Mouse (Mus musculus) skeletal muscle tissue, adult 2 months (tissue): ENCODE results near the gene Col18a1.
"Not testable (repeated sequence)": the region's sequence is repeated elsewhere in the genome, so short reads cannot be mapped to it uniquely, and the experiment has no call there.

Experiments used
- DNase-seq: peaks from one replicate; pipeline ENCODE4 v3.0.0-alpha.2; 2012; ENCODE audit warnings: low read depth, low spot score

The Col18a1 gene

DNA sequence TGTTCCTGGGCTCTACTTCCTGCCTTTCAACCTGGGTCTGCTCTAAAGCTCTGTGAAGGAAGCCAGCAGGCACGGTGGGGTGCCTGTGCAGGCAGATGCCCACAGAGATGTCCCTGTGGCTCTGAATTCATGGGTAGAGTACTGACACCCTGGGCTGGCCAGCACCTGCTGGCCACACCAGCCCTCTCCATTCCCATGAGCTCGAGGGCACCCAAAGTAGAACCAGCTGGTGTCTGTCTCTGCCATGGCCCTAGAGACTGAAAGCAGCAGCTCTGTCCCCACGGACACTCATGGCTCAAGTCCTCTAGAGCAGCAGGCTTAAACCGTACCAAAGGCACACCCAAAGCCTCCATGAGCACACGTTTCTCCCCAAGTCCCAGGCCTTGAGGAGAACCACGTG is 30.1 kb downstream of the Col18a1 start:
- no peak for DNase-seq

DNA sequence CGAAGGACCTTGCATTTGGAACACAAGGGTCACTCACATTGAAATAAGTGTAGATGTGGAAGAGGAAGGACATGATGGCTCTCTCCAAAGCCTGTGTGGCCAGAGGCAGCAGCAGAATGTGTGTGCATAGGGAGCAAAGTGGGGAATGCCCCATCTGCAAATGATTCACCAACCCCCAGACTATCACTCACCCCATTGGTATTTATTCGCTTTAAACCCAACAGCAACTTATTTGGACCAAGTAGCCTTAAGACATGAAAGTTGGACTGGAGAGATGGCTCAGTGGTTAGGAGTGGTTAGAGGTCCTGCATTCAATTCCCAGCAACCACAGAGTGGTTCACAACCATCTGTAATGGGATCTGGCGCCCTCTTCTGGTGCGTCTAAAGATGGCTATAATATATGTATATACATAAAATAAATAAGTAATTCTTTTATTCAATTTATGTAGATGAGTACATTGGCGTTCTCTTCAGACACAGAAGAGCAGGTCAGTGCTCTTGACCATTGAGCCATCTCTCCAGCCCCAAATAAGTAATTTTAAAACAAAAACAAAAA is 31.0 kb downstream of the Col18a1 start:
- no peak for DNase-seq

DNA sequence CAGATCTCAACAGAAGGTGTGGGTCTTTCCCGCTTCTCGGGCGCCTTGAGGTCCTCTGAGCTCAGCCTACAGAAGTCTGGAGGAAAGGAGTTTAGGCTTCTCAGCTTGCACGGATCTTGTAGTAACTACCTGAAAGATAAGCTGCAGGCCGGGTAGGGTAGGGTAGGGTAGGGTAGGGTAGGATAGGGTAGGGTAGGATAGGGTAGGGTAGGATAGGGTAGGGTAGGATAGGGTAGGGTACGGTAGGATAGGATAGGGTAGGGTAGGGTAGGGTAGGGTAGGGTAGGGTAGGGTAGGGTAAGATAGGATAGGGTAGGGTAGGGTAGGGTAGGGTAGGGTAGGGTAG is 31.6 kb downstream of the Col18a1 start:
- DNase-seq, result not testable (repeated sequence)

DNA sequence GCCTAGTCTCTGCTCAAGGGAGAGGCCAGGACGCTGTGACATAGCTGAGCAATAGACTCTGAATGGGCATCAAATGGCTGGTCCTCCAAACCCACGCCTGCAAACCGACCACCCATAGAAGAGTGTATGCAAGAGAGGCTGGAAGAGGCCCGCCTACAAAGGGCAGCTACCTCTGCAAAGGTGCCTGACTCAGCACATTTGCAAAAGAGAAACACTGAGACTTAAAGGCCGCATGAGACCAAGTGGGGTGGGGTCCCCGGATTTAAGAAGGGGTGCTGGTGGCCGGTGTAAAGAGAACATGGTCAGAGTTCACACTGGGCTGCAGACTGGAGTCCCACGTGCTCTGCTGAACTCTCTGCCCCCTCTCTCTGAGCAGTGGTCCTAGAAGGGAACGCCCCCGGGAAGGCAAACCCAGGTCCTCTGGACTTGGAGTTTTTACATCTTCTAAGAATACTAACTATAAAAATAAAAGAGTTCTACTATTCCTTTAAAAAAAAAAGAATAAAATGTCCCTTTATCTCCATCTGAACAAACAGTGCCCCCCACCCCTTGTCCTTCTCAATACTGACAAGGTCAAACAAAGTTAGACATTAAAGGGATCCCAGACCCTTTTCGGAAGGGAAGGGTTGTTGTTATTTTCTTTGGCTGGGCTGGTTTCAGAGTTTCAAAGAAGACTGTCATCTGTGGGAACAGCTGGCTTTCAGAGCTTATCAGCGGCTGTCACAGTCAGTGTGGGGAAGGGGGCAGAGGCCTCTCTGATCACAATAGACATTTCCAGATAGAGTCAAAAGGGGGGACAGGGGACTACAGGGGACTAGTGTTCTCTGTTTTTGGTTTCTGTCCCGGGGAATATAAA is 32.2 kb downstream of the Col18a1 start:
- no peak for DNase-seq

DNA sequence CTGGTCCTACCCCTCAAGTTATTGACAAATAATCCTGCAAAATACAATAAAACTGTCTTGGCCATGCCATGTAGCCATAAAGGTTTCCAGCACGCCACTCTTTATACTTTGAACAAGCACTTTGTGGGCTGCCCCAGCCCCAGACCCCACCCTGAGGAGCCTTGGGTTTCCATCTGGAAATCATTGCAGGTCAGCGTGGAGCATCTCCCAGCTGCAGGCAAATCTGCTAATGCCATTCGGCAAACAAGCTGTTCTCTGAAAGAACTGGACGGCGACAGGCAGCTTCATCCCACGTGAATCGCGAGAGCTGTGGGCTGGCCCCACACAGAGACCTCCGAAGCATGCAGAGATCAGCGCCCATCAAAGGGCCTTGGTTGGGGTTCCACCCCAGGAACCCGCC is 34.2 kb downstream of the Col18a1 start:
- no peak for DNase-seq

DNA sequence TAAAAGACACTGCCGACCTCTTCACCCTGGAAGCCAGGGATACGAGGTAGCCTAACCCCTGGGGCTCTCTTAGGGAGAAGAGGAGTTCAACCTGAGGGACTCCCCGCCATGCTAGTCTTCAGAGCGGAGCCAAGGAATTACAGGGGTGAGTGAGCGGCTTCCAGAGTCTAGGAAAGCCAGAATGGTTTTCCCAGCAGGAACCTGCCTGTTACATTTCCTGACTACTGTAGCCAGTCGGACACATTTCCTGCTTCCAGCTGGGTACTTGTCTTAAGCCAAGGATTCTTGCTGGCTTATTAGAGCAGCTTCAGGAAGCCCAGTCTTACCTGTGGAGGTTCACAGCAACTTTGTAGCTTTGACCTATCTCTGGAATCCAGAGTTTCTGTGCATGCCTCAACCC is 34.8 kb downstream of the Col18a1 start:
- DNase-seq, result no peak

DNA sequence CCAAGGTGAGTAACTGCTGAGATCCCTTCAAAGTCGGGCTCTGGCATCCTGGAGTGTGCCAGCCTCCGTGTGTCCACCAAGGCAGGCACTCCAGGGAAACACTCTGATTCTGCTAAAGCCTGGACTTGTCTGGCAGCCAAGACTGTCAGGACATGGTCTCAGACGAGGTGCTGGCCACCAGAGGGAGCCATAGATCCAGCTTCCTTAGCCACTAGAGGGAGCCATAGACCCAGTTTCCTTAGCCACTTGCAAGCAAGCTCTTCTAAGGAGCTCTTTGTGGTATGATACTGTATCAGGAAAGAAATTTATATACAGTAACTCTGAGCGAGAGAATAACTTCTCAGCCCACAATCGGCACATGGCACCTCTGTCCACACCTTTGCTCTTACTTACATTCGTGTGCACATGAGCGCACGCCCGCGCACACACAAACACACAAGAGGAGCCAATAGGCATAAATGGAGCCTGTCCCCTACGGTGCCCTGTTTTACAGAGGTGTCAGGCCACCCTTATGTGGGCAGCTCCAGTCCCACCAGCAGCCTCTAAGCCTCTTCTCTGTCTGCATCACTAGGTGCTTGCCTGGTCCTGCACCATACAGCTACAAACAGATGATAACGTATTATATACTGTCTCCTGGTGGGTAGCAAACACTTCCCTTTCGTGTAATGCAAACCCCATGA is 35.6 kb downstream of the Col18a1 start:
- peak; percentile 92 for DNase-seq

DNA sequence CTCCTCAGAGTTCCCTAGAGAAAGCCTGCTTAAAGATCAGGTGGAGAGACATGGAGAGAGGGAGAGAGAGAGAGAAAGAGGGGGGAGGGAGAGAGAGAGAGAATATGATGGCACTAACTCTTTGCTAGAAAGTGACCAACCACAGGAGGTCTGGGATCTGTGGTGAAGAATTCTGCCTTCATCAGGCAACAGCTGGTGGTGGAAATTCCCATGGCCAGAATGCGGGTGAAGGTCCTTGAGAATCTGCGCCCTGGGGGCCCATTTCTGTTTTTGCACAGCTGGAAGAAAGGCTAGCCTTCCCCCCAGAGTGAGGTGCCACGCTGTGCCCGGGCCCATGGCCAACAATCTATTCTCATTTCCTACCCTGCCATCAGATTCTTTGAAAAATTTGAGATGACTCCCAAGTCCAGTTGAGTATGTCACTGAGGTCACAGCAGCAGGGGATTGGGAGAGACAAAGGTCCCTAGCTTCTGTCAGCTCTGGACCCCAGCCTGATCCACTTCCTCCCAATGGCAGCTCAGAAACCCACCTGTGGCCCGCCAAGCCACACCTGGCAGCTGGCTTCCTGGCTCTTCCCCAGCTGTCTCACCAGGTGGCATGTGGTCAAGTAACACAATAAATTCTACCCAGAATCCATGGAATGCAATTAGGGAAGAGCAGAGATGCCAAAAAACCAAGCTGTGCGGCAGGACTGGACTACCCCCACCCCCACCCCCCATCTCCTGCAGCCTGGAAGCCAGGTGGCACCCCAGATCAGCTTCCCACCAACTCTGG is 36.5 kb downstream of the Col18a1 start:
- no peak for DNase-seq

DNA sequence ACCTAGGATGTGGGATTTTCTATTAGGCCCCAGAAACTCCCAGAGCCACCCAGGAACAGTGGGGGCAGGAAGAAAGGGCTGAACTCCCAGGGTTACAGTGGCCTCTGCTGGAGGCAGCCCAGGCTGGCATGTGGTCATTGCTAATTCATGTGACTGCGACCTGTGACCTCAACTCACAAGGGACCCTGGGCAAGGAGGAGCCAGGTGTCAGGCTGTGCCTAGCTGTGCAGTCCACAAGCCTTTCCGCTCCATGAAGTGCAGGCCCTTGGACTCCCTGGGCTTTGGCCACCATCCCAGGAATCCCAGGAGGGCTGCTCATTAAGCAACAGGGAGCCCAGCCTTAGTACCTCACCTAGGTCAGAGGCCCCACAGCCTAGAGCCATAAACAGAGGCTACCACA is 38.4 kb downstream of the Col18a1 start:
- DNase-seq, result no peak

DNA sequence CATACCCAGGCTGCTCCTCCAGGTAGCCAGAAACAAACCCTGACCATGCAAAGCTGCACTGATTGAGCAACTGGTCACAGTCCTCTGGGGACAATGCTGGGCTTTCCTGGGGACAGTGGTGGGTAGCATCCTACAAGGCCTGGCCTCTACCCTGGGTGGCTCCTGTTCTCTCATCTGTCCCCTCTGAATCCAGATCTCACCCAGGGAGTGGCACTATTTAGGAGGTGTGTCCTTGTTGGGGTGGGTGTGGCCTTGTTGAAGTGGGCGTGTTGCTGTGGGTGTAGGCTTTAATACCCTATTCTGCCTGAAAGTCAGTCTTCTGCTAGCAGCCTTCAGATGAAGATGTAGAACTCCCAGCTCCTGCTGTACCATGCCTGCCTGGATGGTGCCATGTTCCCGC is 39.8 kb downstream of the Col18a1 start:
- DNase-seq, result no peak

DNA sequence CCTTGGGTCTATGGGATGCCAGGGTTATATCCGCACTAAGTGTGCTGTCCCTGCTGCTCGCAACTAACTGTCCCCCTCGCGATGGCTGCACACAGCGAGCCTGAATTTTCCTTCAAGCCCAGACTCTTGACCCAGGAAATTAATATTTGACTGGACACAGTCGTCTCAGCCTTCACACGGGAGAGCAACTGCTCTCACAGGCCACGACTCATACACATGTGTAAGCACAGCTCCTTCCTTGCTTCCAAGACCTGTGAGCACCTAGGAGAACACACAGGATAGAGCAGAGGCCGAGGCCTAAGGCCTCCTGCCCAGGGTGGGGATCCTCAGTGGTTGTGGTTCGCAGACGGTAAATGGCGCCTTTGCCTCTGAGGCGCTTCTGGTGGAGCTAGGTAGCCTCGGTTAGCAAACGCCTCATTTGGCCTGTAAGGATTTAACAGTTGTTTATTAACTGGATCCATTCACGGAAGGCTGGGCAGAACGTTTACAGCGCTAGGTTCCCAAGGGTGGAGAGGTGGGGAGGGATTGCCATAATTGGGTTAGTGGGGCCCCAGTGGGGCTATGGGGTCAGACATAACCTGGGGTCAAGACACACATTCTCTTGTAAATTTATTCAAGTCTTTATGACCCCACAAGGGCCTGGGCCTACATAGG is 41.1 kb downstream of the Col18a1 start:
- DNase-seq, result no peak

DNA sequence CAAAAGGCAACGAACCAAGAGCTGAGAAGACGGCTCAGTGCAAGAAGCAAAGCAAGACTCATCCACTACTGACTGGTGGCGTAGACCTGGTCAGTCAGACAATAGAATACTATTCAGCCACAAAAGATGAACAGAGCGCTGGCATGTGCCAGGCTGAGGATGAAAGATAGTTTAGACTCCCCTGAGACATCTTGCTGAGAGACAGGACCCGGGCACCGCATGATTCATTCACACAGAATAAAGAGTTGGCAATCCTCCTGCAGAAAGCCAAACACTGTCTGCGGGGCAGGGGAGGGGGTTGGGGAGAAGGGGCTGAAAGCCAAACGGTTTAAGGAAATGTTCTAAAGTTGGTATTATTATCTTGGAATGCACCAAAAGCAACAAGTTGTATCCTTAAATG is 42.4 kb downstream of the Col18a1 start:
- no peak for DNase-seq

DNA sequence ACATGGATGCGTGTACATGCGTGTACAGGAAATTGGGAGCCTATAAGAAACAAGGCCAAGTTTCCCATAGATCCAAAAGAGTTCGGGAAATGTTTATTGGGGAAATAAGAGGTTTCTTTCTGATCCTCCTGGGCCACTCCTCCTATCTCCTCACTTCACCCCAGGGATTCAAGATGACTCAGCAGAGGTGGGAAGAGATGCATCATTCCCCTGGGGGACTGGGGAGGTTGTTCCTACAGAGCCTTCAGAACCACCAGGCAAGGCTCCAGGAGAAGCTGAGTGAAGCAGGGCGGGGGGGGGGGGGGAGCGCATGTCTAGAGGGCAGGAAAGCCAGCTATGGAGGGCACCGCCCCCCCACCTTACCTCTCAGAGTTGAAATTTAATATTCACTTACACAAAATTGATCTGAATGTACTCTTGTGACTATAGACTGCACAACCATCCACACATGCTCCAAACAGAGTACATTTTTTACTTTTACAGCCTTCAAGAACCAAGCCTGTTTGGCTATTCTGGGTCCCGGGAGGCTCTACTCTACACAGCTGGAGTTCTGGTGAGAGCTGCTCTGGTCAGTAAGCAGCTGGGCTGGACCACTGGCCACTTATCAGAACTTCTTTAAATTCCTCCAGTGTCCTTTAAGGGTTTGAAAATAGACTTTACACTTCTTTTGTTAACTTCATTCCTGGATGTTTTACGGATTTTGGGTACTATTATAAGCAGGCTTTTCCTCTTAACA is 44.9 kb downstream of the Col18a1 start:
- DNase-seq, result peak; percentile 44

DNA sequence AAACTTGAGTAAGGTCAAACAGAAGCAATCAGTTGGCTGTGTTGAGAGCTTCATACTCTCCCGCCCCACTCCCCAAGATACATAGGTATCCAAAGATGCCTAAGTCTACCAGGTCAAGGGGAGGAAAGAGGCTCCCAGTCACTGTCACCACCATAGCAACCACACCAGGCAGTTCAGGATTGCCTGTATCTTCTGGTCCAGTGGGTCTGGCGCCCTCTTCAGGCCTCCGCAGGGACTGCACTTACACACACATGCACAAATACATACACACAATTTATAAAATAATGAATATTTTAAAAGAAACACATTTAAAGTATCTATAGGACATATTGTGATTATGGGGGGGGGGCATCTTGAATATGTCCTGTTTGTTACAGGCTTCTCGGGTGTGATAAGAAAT is 45.8 kb downstream of the Col18a1 start:
- DNase-seq, result no peak

DNA sequence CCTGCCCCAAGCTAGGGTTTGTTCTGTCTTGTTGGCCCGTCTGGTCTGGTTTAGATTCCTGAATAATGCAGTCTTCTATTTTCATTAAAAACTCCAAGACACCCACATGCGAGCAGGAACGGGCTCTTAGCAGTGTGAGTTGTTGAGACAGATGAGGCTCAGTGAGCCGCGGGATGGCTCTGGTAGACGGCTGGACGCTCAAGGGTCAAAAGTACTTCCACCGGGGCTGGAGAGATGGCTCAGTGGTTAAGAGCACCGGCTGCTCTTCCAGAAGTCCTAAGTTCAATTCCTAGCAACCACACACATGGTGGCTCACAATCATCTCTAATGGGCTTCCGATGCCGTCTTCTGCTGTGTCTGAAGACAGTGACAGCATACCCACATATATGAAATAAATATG is 46.9 kb downstream of the Col18a1 start:
- no peak for DNase-seq

DNA sequence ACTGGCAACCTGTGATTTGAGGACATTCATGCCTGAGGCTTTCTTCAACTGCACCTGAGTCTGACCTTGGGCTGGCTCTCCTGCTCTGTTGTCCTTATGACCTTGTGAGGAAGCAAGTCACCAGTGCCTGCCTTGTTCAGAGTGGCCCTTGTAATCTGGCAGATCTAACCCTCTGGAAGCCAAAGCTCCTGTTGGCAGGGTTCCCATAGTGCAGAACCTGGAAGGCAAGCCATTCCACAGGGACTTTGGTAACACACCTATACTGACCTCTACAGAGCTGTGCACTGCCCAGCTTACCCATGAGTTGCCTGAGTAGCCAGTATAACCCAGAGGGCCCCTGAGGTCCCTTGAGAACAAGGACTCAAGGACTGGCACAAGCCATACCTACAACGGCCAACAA is 48.0 kb downstream of the Col18a1 start:
- no peak for DNase-seq

DNA sequence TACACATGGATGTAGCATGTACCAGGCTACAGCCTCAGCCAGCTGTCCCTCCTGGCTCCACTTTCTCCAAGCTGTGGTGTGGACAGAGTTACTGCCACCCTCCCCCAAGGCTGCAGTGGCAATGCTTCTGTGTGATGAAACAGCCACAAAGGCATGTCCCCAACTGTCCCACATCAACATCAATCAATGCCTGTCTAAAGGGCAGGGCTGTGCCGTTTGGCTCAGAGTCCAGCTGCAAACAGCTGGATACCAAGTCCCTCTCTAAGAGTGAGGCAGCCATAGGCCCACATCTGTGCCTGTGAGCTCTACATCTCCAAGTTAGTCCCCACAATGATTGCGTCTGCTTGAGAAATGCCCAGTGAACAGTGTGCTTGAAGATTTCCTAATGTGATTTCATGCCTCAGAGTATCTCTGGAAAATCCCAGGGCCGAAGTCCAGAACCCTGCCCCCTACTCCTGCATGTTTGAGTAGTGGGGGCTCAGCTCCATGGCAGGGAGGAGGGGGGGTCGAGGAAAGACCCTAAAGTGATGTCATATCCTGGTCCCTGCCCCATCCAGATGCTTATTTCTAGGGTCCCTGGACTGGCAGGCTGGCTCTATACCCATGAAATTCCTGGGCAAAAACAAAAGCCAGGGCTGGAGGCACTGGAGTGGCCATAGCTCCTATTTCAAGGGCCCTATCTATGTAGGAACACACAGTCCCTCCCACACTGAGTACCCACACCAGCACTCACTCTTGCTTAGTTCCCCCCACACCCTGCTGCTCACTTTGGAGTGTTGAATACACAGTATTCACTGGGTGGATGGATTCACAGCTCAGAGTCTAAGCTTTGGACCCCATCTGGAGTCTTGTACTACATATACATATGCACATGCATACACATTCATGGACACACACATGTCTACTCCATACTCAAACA is 49.6 kb downstream of the Col18a1 start:
- no peak for DNase-seq

DNA sequence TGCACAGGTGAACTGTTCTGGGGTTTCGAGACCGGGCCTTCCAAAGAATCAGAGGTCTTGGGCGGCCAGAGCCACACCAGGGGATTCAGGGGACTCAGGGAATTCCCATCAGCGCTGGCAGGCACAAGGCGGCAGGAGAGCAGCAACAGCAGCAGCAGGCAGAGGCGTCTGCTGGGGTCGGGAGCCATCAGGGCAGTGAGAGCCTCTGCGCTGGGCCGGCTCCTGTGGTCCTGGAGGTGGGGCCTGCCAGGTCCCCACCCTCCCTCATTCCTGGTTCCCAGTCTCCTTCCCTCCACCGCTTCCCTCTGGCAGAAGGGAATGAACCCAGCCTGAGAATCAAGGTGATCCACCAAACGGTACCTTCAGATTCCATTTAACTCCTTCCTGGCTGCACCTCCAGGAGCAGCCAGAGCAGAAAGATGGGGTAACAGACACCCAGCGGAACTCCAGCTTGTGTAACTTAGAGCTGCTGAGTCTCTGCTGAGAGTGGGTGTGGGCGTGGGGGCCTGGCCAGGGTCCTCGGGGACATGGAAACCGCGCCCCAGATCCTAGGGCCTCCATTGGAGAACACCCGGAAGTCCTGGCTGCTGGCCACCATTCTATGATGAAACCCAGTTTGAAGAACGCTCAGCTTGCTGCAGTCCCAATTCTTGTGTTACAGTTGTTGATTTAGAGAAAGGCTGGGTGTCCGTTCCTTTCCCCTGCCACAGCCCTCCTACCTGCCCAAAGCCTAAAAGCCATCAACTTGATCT is 52.7 kb downstream of the Col18a1 start:
- DNase-seq, result peak; percentile 74

DNA sequence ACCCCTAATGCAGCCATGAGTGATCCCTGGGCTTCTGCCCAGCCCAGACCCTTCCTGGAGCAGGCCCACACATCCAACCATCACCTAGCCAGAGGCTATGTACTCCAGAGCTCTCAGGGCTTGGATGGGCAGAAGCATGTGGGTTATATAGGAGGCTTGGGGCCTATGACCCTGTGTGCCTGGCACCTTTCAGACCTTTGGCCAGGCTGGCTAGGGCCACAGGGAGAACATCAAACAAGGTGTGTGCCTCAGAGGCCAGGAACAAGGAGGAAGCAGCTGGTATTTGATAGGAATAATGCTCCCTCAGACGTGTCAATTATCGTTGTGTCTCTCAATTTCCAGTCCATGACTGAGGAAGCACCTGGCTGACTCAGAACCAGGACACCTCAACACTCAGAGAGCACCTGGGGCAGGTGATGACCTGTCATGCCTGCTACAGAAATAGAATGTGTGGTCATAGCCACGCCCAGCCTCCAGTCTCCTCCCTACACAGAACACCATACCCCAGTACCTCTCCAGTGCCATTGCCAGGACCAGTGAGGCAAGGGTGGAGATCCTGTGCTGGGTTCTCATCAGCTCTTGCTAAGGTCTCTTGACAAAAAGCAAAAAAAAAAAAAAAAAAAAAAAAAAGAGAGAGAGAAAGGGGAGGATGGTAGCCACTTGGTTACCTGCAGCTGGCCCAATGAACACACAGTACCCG is 54.6 kb downstream of the Col18a1 start:
- DNase-seq, result no peak
